Mouse (Mus musculus) neural tube, embryonic 14.5 days (tissue): ENCODE measurements around the gene Olfml2b. TPM values are rescaled to one million over a fixed set of nuclear protein-coding genes. Genes with fewer than 3 reads are reported as not detected.

Source experiments
- ATAC-seq: fragments of 200-750 bp; cut with Nextera tagmentation; 2 replicates; pipeline ENCODE4 v1.8.0; 2017; ENCODE audit warnings: low read depth, mild to moderate bottlenecking, moderate TSS enrichment, moderate library complexity
- H3K27ac ChIP-seq: fragments of 300-500 bp; sonication (generic); 2 replicates; pipeline ENCODE4 v1.5.1; 2014; ENCODE audit warnings: low read depth, mild to moderate bottlenecking, control low read depth, low read length, moderate library complexity, mixed read lengths
- H3K27me3 ChIP-seq: fragments of 300-500 bp; sonication (generic); 2 replicates; pipeline ENCODE4 v1.6.1; 2014; ENCODE audit warnings: low read length; ENCODE audit not compliant: control insufficient read depth, insufficient read depth
- H3K36me3 ChIP-seq: fragments of 300-500 bp; sonication (generic); 2 replicates; pipeline ENCODE4 v1.6.1; 2014; ENCODE audit warnings: low read length, mixed read lengths; ENCODE audit not compliant: control insufficient read depth, insufficient read depth
- H3K4me1 ChIP-seq: fragments of 300-500 bp; sonication (generic); 2 replicates; pipeline ENCODE4 v1.6.1; 2014; ENCODE audit warnings: low read length; ENCODE audit not compliant: control insufficient read depth, insufficient read depth
- H3K4me2 ChIP-seq: fragments of 300-500 bp; sonication (generic); 2 replicates; pipeline ENCODE4 v1.6.1; 2014; ENCODE audit warnings: mild to moderate bottlenecking, low read depth, low read length, control low read depth
- H3K4me3 ChIP-seq: fragments of 300-500 bp; sonication (generic); 2 replicates; pipeline ENCODE4 v1.5.1; 2014; ENCODE audit warnings: low read depth, low read length, control low read depth, mixed read lengths
- H3K9ac ChIP-seq: fragments of 300-500 bp; sonication (generic); replicated peaks from 2 replicates; pipeline ENCODE4 v1.6.1; 2014; ENCODE audit warnings: low read depth, mild to moderate bottlenecking, control low read depth, low read length, mixed read lengths
- H3K9me3 ChIP-seq: fragments of 300-500 bp; sonication (generic); 2 replicates; pipeline ENCODE4 v1.6.1; 2016; ENCODE audit warnings: low read length; ENCODE audit not compliant: control insufficient read depth
- WGBS: fragments of 180-500 bp; shearing (Covaris S2); extraction: QIAGEN DNeasy Blood & Tissue Kit; methylation state at CpG from one replicate; pipeline ENCODE4 v1.1.7; 2014; 5-methylcytosine and 5-hydroxymethylcytosine counted together
- polyA plus RNA-seq: library from polyadenylated mRNA; unstranded; fragments of >200 nt; fragmentation: Nextera tagmentation; extraction: Ambion mirVana; gene quantifications from 2 replicates; pipeline ENCODE4 v1.2.1, GENCODE M21; 2014

The Olfml2b gene
- 3.6 and 10.0 TPM in 2 replicates for polyA plus RNA-seq

GRCm38 (mm10) chr1:170644255-170645205 is at the start of gene Olfml2b:
Gene Olfml2b (plus strand): TSS chr1:170644532.
- H3K27ac ChIP-seq, result no peak within 1 kb of the TSS; the same call in 1 of the 2 replicates
- WGBS, result 14% methylated on average over 51 of the region's 51 CpGs

GRCm38 (mm10) chr1:170594575-170594974 is 49.8 kb upstream of the Olfml2b start:
- no peaks in the 10 kb centered on the region for H3K36me3 ChIP-seq
- no peak for ATAC-seq
- WGBS, result 96% methylated on average over 7 of the region's 7 CpGs

More at GRCm38 (mm10) chr1:170644255-170645205, at the start of gene Olfml2b:
- H3K4me3 ChIP-seq, result peak within 1 kb of the TSS; percentile 51
- no peaks in the 10 kb centered on the region for H3K9me3 ChIP-seq
- peak within 1 kb of the TSS; percentile 83 for H3K4me2 ChIP-seq
- no peaks in the 10 kb centered on the region for H3K27me3 ChIP-seq
- H3K4me1 ChIP-seq, result no peaks in the 10 kb centered on the region
- peak within 1 kb of the TSS; percentile 74 for H3K9ac ChIP-seq
- ATAC-seq, result peak; percentile 98
- no peaks in the 10 kb centered on the region for H3K36me3 ChIP-seq

GRCm38 (mm10) chr1:170605228-170606001 is 38.9 kb upstream of the Olfml2b start:
- H3K9ac ChIP-seq, result no peak overlapping the region
- no peak overlapping the region for H3K4me2 ChIP-seq
- H3K4me3 ChIP-seq, result no peak overlapping the region
- no peaks in the 10 kb centered on the region for H3K36me3 ChIP-seq
- H3K27me3 ChIP-seq, result no peaks in the 10 kb centered on the region
- WGBS, result 80% methylated on average over 21 of the region's 21 CpGs
- H3K27ac ChIP-seq, result no peak overlapping the region
- no peaks in the 10 kb centered on the region for H3K9me3 ChIP-seq
- H3K4me1 ChIP-seq, result no peaks in the 10 kb centered on the region
- ATAC-seq, result no peak

More at GRCm38 (mm10) chr1:170594575-170594974, 49.8 kb upstream of the Olfml2b start:
- H3K4me1 ChIP-seq, result no peaks in the 10 kb centered on the region
- no peak overlapping the region for H3K27ac ChIP-seq
- H3K4me2 ChIP-seq, result no peak overlapping the region
- no peak overlapping the region for H3K9ac ChIP-seq
- no peak overlapping the region for H3K4me3 ChIP-seq
- H3K9me3 ChIP-seq, result no peaks in the 10 kb centered on the region
- H3K27me3 ChIP-seq, result no peaks in the 10 kb centered on the region

GRCm38 (mm10) chr1:170607231-170607917 is 37.0 kb upstream of the Olfml2b start:
- no peak for ATAC-seq
- H3K9ac ChIP-seq, result no peak overlapping the region
- no peaks in the 10 kb centered on the region for H3K27me3 ChIP-seq
- no peak overlapping the region for H3K4me2 ChIP-seq
- no peak overlapping the region for H3K27ac ChIP-seq
- H3K4me1 ChIP-seq, result no peaks in the 10 kb centered on the region
- H3K4me3 ChIP-seq, result no peak overlapping the region
- H3K9me3 ChIP-seq, result no peaks in the 10 kb centered on the region
- 95% methylated on average over 8 of the region's 8 CpGs for WGBS
- no peaks in the 10 kb centered on the region for H3K36me3 ChIP-seq

GRCm38 (mm10) chr1:170608461-170609071 is 35.8 kb upstream of the Olfml2b start:
- Histone ChIP-seq H3K9ac (no peak overlapping the region), H3K4me2 (no peak overlapping the region), H3K27ac (no peak overlapping the region), H3K36me3 (no peaks in the 10 kb centered on the region), H3K9me3 (no peaks in the 10 kb centered on the region), H3K4me1 (no peaks in the 10 kb centered on the region), H3K4me3 (no peak overlapping the region), H3K27me3 (no peaks in the 10 kb centered on the region)
- no peak for ATAC-seq
- 82% methylated on average over 3 of the region's 3 CpGs for WGBS

GRCm38 (mm10) chr1:170609872-170610271 is 34.5 kb upstream of the Olfml2b start:
- Histone ChIP-seq H3K4me2 (no peak overlapping the region), H3K4me3 (no peak overlapping the region), H3K4me1 (no peaks in the 10 kb centered on the region), H3K27ac (no peak overlapping the region), H3K27me3 (no peaks in the 10 kb centered on the region), H3K9ac (no peak overlapping the region), H3K9me3 (no peaks in the 10 kb centered on the region), H3K36me3 (no peaks in the 10 kb centered on the region)
- no peak for ATAC-seq
- 89% methylated on average over 7 of the region's 7 CpGs for WGBS

- Histone ChIP-seq H3K27ac (no peak overlapping the region), H3K9ac (no peak overlapping the region), H3K4me2 (no peak overlapping the region), H3K27me3 (no peaks in the 10 kb centered on the region), H3K9me3 (no peaks in the 10 kb centered on the region), H3K4me1 (no peaks in the 10 kb centered on the region), H3K4me3 (no peak overlapping the region), H3K36me3 (no peaks in the 10 kb centered on the region)
- 90% methylated on average over 3 of the region's 3 CpGs for WGBS
- no peak for ATAC-seq
Measured at GRCm38 (mm10) chr1:170610289-170610688, 34.0 kb upstream of the Olfml2b start.

- Histone ChIP-seq H3K4me1 (no peaks in the 10 kb centered on the region), H3K27me3 (no peaks in the 10 kb centered on the region), H3K9me3 (no peaks in the 10 kb centered on the region), H3K9ac (no peak overlapping the region), H3K27ac (no peak overlapping the region), H3K36me3 (no peaks in the 10 kb centered on the region), H3K4me3 (no peak overlapping the region), H3K4me2 (no peak overlapping the region)
- WGBS, result 93% methylated on average over 3 of the region's 3 CpGs
- no peak for ATAC-seq
Measured at GRCm38 (mm10) chr1:170610695-170611094, 33.6 kb upstream of the Olfml2b start.
